16 mouse cellular contexts compared by ENCODE assay signal in the genomic region with DNA sequence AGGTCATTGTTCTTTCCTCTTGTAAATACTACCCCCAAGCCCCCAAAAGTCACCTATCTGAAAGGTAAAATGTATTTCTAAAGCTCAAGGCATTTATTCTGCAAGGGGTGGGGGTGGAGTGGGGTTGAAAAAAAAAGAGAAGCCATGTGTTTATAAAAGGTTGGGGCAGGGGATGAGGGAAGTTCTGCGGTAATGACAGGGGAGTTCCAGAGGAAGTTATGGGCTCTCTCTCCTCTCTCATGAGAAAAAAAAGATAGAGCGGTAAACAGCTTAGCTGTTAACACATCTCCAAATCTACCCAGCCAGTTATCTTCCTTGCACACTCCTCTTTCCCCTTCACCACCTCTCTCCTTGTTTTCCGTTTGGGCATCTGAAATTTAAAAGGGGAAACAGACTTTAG. TPM values are rescaled to one million over a fixed set of nuclear protein-coding genes. Genes with fewer than 3 reads are reported as not detected.
DNase-seq lines count a peak whose midpoint lies in the region; ATAC-seq and TF ChIP-seq lines count a peak whose summit lies in the region.
"Had no signal": no experiment of that assay in that cellular context is flagged by ENCODE, and none has a peak within 500 bp of the region (broad histone marks: within the 10 kb centered on the region; RNA-seq: fewer than 3 reads in every experiment).

No protein-coding gene starts in this region.

- 82% methylated on average over 3 of the region's 3 CpGs for WGBS in hindbrain, embryonic 10.5 days

- no peaks in the 10 kb centered on the region for H3K9me3 ChIP-seq in hindbrain, embryonic 10.5 days
- H3K9me3 ChIP-seq: hindbrain, embryonic 12.5 days; limb, embryonic 10.5 days had no signal

- H3K27ac ChIP-seq in hindbrain, embryonic 10.5 days = no peak overlapping the region
- no peak overlapping the region for H3K27ac ChIP-seq in left cerebral cortex, adult 2 months
- H3K27ac ChIP-seq: hindbrain, embryonic 12.5 days; limb, embryonic 10.5 days had no signal

- H3K27me3 ChIP-seq in hindbrain, embryonic 10.5 days (ENCODE audit: insufficient read depth, poor library complexity, severe bottlenecking) = no peaks in the 10 kb centered on the region
- H3K27me3 ChIP-seq: hindbrain, embryonic 12.5 days had no signal

- no peak overlapping the region for H3K4me3 ChIP-seq in hindbrain, embryonic 10.5 days
- H3K4me3 ChIP-seq in left cerebral cortex, adult 2 months = no peak overlapping the region
- H3K4me3 ChIP-seq: hindbrain, embryonic 12.5 days; limb, embryonic 10.5 days had no signal

- H3K36me3 ChIP-seq in hindbrain, embryonic 10.5 days = no peaks in the 10 kb centered on the region
- H3K36me3 ChIP-seq: hindbrain, embryonic 12.5 days; limb, embryonic 10.5 days had no signal

- TF ChIP-seq CTCF in left cerebral cortex, adult 2 months (IDR thresholded peaks at IDR 0.05) = no peak

- H3K4me1 ChIP-seq in hindbrain, embryonic 10.5 days (replicated peaks) = no peaks in the 10 kb centered on the region
- H3K4me1 ChIP-seq: hindbrain, embryonic 12.5 days; limb, embryonic 10.5 days had no signal

- intact Hi-C loops in left cerebral cortex, postnatal 4 days (cut with DNase I) = no loop called here
- intact Hi-C loops in left cerebral cortex, adult 2 months (cut with DNase I) = no loop called here

- peak; percentile 56 to 68 for DNase-seq in B cell, adult 2 months
- no peak for DNase-seq in hindbrain, embryonic 10.5 days (ENCODE audit: low spot score)
- DNase-seq in left cerebral cortex, postnatal 4 days = no peak
- DNase-seq in left cerebral cortex, adult 2 months (ENCODE audit: extremely low spot score in 1 of 2, low spot score in 2 of 2) = no peak
- DNase-seq: adrenal gland, postnatal 25 days; cerebellum, adult 18-20 months; heart, adult 18-20 months; kidney, adult 8-10 months; thymus, postnatal 4 days had no signal

- ATAC-seq in CD4-positive, CD25-positive, alpha-beta regulatory T cell, adult 4 months = peak; percentile 93
- ATAC-seq in hematopoietic stem cell, adult 5-6 weeks (replicated peaks in 1 of 2; ENCODE audit: insufficient read depth in 1 of 2, low FRiP score in 2 of 2, low TSS enrichment in 1 of 2, low read depth in 1 of 2, poor library complexity in 2 of 2, severe bottlenecking in 2 of 2) = peak; percentile 93 to 95
- ATAC-seq in megakaryocyte-erythroid progenitor cell, adult 5-6 weeks (replicated peaks; ENCODE audit: low FRiP score, low TSS enrichment, poor library complexity, severe bottlenecking) = peak; percentile 63; the same call in 1 of the 2 replicates
- ATAC-seq: lung, postnatal 0 days; Patski had no signal

RNA-seq across cellular contexts. Expression of gene Pdcd1lg2, which starts 20.2 kb away (rescaled TPM):
- polyA plus RNA-seq in CD4-positive, CD25-positive, alpha-beta regulatory T cell, adult 4 months (2017; shearing (Covaris generic)) = 10 to 100 TPM; 17.0 to 22.2 TPM
- 5.7 and 5.8 TPM in 2 replicates for total RNA-seq in hematopoietic stem cell, adult 5-6 weeks (2017)
- 0.42 TPM in 1 of 2 replicates, not detected in the other for total RNA-seq in megakaryocyte-erythroid progenitor cell, adult 5-6 weeks (2014; fragmentation: Nextera tagmentation)
- total RNA-seq in megakaryocyte-erythroid progenitor cell, adult 5-6 weeks (2017) = not detected in 2 replicates
- not detected in 2 replicates for polyA plus RNA-seq in hindbrain, embryonic 10.5 days (2016; fragmentation: Nextera tagmentation; extraction: Ambion mirVana)
- total RNA-seq in left cerebral cortex, postnatal 4 days (2021) = under 1 TPM in 1 of 2 experiments, not detected in 1; 0.28 TPM
- under 1 TPM in 1 of 2 experiments, not detected in 1; 0.32 TPM for total RNA-seq in left cerebral cortex, adult 2 months (2021)
- total RNA-seq: adrenal gland, postnatal 25 days had no signal
- polyA plus RNA-seq: hindbrain, embryonic 12.5 days; limb, embryonic 10.5 days had no signal

Comparison
In these comparisons a context has a peak if more than half of its experiments do, and no peak if none do; other contexts are left out.
1. DNase-seq: peak in B cell, adult 2 months (2 of 2); none in hindbrain, embryonic 10.5 days (single experiment), left cerebral cortex, postnatal 4 days (single experiment) and left cerebral cortex, adult 2 months (0 of 2).
2. Peak in every context shown above with its lines, with median percentiles within 50 percentile points of each other: ATAC-seq.